Mouse (Mus musculus): ENCODE results near the gene Mrpl41. TPM values are rescaled to one million over a fixed set of nuclear protein-coding genes. Genes with fewer than 3 reads are reported as not detected.

Mrpl41 gene
- polyA plus RNA-seq (2015; fragmentation: Nextera tagmentation; extraction: Ambion mirVana) = 132 and 139 TPM in 2 replicates

- H3K27ac ChIP-seq = peak within 1 kb of the TSS; percentile 86
- WGBS = under 1% methylated on average over 63 of the region's 64 CpGs
Measured at GRCm38 (mm10) chr2:24974906-24975703, at the start of gene Mrpl41. Gene Mrpl41, minus strand, starts transcription at chr2:24975098.

DNA sequence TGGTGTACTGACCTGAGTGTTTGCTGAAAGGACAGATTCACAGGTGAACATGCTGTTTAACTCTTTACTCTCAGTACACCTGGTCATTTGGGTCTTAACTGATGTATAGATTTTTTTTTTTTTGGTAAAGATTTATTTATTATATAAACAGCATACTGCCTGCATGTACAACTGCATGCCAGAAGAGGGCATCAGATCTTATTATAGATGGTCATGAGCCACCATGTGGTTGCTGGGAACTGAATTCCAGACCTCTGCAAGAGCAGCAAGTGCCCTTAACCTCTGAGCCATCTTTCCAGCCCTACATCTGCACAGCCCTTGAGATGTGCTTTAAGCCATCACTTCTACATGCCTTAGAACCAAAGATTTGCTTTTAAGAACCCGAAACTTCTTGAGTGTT is 47.8 kb upstream of the Mrpl41 start:
- H3K9ac ChIP-seq = no peak overlapping the region
- H3K9me3 ChIP-seq = no peaks in the 10 kb centered on the region
- no peak overlapping the region for H3K4me2 ChIP-seq (replicated peaks)
- no peaks in the 10 kb centered on the region for H3K27me3 ChIP-seq
- WGBS = 87% methylated on average over 1 of the region's 1 CpGs
- no peaks in the 10 kb centered on the region for H3K4me1 ChIP-seq
- H3K4me3 ChIP-seq = no peak overlapping the region
- H3K36me3 ChIP-seq = no peaks in the 10 kb centered on the region
- no peak for ATAC-seq (ENCODE audit: low FRiP score, low read depth)
- H3K27ac ChIP-seq = no peak overlapping the region

More at GRCm38 (mm10) chr2:24974906-24975703, at the start of gene Mrpl41:
- Histone ChIP-seq H3K4me1 (peaks cover 18% of the 10 kb centered on the region), H3K4me2 (replicated peaks) (peak within 1 kb of the TSS; percentile 97), H3K36me3 (peaks cover 34% of the 10 kb centered on the region), H3K9ac (peak within 1 kb of the TSS; percentile 86), H3K4me3 (peak within 1 kb of the TSS; percentile 82), H3K9me3 (no peaks in the 10 kb centered on the region), H3K27me3 (no peaks in the 10 kb centered on the region)
- ATAC-seq (ENCODE audit: low FRiP score, low read depth) = peak; percentile 99

DNA sequence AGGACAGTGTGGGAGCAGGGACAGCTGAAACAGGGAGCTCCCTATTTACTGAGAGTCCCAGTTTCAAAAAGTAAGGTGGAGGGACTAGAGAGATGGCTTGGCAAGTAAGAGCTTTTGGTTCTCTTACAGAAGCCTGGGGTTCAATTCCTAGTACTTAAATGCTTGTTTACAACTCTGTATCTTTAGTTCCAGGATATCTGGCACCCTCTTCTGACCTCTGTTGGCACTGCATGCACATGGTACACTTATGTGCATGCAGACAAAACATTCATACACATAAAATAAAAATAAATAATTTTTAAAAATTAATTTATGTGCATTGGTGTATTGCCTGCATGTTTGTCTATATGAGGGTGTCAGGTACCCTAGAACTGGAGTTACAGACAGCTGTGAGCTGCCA is 33.4 kb upstream of the Mrpl41 start:
- no peaks in the 10 kb centered on the region for H3K4me1 ChIP-seq
- no peaks in the 10 kb centered on the region for H3K36me3 ChIP-seq
- no peak overlapping the region for H3K4me2 ChIP-seq (replicated peaks)
- H3K27me3 ChIP-seq = no peaks in the 10 kb centered on the region
- no peaks in the 10 kb centered on the region for H3K9me3 ChIP-seq
- no peak overlapping the region for H3K4me3 ChIP-seq
- no peak for ATAC-seq (ENCODE audit: low FRiP score, low read depth)
- H3K27ac ChIP-seq = no peak overlapping the region
- H3K9ac ChIP-seq = no peak overlapping the region

DNA sequence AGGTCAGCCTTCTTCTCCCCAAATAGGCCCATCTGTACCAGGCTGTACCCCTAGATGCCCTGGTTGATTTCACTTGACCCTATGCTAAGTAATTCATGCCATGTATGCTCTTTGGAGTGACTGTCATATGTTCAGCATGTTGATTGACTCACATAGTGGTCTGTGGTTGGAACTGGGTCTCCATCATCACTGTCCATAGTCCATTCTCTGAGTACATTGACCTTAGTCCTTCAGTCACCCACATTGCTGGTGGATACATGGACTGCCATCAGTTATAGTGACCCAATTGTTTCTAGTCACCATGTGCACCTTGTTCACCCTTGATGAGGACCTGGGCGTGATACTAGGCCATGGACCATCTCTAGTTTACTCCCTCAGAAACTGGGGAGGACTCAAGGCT is 31.9 kb upstream of the Mrpl41 start:
- ATAC-seq (ENCODE audit: low FRiP score, low read depth) = no peak
- Histone ChIP-seq H3K4me3 (no peak overlapping the region), H3K4me1 (no peaks in the 10 kb centered on the region), H3K9ac (no peak overlapping the region), H3K27me3 (no peaks in the 10 kb centered on the region), H3K36me3 (no peaks in the 10 kb centered on the region), H3K4me2 (replicated peaks) (no peak overlapping the region), H3K27ac (no peak overlapping the region), H3K9me3 (no peaks in the 10 kb centered on the region)
- 85% methylated on average over 1 of the region's 1 CpGs for WGBS

- Histone ChIP-seq H3K9me3 (no peaks in the 10 kb centered on the region), H3K27me3 (no peaks in the 10 kb centered on the region), H3K9ac (no peak overlapping the region), H3K4me2 (replicated peaks) (no peak overlapping the region), H3K4me3 (no peak overlapping the region), H3K4me1 (no peaks in the 10 kb centered on the region), H3K27ac (no peak overlapping the region), H3K36me3 (no peaks in the 10 kb centered on the region)
- ATAC-seq (ENCODE audit: low FRiP score, low read depth) = no peak
- 78% methylated on average over 9 of the region's 9 CpGs for WGBS
Measured at GRCm38 (mm10) chr2:25003946-25004786, 29.3 kb upstream of the Mrpl41 start.

DNA sequence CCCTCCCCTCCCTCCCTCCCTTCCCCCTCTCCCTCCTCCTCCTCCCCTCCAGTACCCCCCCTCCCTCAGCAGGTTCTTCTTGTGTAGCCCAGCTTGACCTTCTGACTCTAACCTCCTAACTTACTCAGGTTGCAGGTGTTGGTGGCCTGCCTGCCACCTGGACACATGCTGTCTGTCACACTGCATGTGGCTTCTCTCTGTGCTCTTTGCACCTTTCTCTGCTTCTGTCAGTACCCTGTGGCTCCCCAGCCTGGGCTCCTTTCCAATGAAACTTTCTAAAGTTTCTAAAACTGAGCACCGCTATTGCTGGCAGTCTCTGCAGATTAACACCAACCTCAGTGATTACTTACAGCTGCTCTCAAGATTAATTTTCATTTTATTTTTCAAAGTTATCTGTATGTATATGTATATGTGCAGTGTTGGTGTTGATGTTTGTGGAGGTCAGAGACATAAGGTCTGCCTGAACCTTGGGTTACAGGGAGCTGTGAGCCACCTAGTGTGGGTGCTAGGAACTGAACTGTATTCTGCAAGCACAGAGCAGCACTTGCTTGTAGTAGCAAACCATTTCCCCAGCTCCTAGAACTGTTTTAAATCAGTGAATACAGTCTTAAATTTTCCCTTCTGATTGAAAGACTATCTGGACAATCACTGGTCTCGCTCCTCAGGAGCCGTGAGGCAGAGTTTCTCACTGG is 25.8 kb upstream of the Mrpl41 start:
- H3K4me2 ChIP-seq (replicated peaks) = no peak overlapping the region
- no peaks in the 10 kb centered on the region for H3K36me3 ChIP-seq
- H3K27ac ChIP-seq = no peak overlapping the region
- no peaks in the 10 kb centered on the region for H3K27me3 ChIP-seq
- H3K9ac ChIP-seq = no peak overlapping the region
- no peak; the same call in 1 of the 2 replicates for ATAC-seq (ENCODE audit: low FRiP score, low read depth)
- no peaks in the 10 kb centered on the region for H3K9me3 ChIP-seq
- H3K4me1 ChIP-seq = no peaks in the 10 kb centered on the region
- WGBS = 72% methylated on average over 3 of the region's 3 CpGs
- H3K4me3 ChIP-seq = no peak overlapping the region

DNA sequence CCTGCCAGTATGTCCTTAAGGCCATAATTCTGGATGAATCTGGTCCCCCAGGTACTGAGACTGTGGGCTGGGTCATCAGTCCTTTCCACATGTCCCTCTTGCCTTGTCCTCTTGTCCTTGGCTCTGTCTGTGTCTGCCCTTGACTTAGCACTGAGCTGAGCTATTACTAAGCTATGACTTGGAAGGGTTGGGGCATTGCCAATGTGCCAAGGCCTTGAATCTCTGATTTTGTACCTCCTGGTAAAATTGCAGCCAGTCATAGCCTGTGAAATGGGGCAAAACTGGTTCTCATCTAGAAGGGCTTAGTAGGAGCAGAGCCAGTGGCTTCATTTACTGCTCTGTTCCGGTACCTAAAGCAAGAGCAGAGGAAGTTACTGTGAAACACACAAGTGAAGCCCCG is 21.6 kb upstream of the Mrpl41 start:
- Histone ChIP-seq H3K9ac (no peak overlapping the region), H3K4me2 (replicated peaks) (no peak overlapping the region), H3K4me3 (no peak overlapping the region), H3K36me3 (no peaks in the 10 kb centered on the region; the same call in 1 of the 2 replicates), H3K27ac (no peak overlapping the region), H3K27me3 (no peaks in the 10 kb centered on the region), H3K4me1 (no peaks in the 10 kb centered on the region), H3K9me3 (no peaks in the 10 kb centered on the region)
- 94% methylated on average over 2 of the region's 2 CpGs for WGBS
- ATAC-seq (ENCODE audit: low FRiP score, low read depth) = no peak

- WGBS = 93% methylated on average over 6 of the region's 6 CpGs
- H3K4me3 ChIP-seq = no peak overlapping the region
- no peak overlapping the region for H3K4me2 ChIP-seq (replicated peaks)
- H3K36me3 ChIP-seq = no peaks in the 10 kb centered on the region; the same call in 1 of the 2 replicates
- H3K9ac ChIP-seq = no peak overlapping the region
- H3K4me1 ChIP-seq = no peaks in the 10 kb centered on the region
- no peaks in the 10 kb centered on the region for H3K27me3 ChIP-seq
- ATAC-seq (ENCODE audit: low FRiP score, low read depth) = no peak
- H3K27ac ChIP-seq = no peak overlapping the region
- no peaks in the 10 kb centered on the region for H3K9me3 ChIP-seq
Measured at GRCm38 (mm10) chr2:24995332-24995731, 20.4 kb upstream of the Mrpl41 start.

DNA sequence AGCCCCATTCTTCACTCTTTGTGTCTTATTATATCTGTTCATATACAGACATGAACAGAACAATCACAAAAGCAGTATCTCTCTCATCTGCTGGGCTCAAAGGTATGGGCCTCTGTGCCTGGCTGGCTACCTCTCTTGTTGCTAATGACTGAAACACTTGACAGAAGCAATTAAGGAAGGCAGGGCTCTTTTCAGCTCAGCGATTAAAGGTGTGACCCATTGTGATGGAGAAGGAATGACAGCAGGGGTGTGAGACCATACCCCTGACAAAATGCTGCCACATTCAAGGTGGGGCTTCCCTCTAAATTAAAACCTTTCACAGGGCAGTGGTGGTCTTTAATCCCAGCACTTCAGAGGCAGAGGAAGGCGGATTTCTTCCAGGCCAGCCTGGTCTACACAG is 12.9 kb upstream of the Mrpl41 start:
- no peak overlapping the region for H3K4me3 ChIP-seq
- H3K4me1 ChIP-seq = no peaks in the 10 kb centered on the region
- peaks cover 14% of the 10 kb centered on the region for H3K36me3 ChIP-seq
- H3K27ac ChIP-seq = no peak overlapping the region
- no peaks in the 10 kb centered on the region for H3K9me3 ChIP-seq
- no peak overlapping the region for H3K9ac ChIP-seq
- 42% methylated on average over 2 of the region's 2 CpGs for WGBS
- ATAC-seq (ENCODE audit: low FRiP score, low read depth) = no peak
- H3K27me3 ChIP-seq = no peaks in the 10 kb centered on the region
- H3K4me2 ChIP-seq (replicated peaks) = no peak overlapping the region

DNA sequence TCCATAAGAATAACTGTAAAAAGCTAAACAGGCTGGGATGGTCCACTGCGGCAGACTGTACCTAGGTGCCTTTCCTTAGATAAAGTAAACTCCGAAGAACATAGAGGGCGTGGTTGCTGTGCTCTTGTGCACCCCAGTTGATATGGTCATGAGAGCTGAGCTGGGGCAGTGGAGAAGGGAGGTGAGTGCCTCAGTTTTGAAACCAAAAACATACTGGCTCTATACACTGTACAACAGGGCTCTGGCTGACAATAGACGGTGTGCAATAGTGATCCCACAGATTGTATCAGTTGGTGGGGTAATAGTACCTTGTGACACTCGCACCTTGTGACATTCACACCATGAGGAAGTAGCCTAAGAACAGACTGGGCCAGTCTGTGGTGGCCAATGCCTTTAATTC is 2.1 kb upstream of the Mrpl41 start:
- 90% methylated on average over 5 of the region's 5 CpGs for WGBS
- H3K4me2 ChIP-seq (replicated peaks) = no peak overlapping the region
- ATAC-seq (ENCODE audit: low FRiP score, low read depth) = no peak

DNA sequence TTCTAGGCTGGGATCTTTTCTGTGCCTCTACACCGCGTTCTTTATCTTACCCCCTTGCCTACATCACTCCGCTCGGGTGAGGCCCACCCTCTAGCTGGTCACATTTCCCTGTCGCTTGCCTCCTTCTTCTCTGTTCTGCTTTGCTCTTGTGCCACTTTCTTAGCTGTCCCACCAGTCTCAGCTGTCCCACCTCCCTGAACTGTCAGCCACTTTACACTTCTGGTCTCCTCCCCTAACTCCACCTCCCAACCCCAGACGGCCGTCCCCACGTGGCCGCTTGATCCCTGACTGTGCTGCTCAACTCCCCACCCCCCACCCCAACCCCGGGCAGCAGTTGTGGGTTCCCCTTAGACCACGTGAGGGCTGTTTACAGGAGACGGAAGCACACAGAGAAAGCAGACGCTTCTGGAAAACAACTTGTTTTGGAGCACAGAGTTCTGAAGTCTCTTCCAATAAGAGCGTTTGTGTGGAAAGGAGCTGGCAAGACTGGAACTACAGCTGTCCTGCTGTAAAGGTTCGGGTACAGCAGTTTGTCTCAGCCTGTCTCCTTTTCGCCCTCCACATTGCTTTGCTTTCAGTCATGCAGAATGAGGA is 903 bp upstream of the Mrpl41 start, which contains the start of gene Pnpla7:
Gene Pnpla7, plus strand, starts transcription at position 330 of the 594 bp plus-strand sequence.
- Histone ChIP-seq H3K4me1 (peaks cover 18% of the 10 kb centered on the region), H3K27ac (peak within 1 kb of the TSS; percentile 86), H3K4me2 (replicated peaks) (peak within 1 kb of the TSS; percentile 97), H3K9me3 (no peaks in the 10 kb centered on the region), H3K9ac (peak within 1 kb of the TSS; percentile 86), H3K36me3 (peaks cover 27% of the 10 kb centered on the region), H3K27me3 (no peaks in the 10 kb centered on the region), H3K4me3 (peak within 1 kb of the TSS; percentile 82)
- peak; percentile 57 for ATAC-seq (ENCODE audit: low FRiP score, low read depth)
- under 1% methylated on average over 16 of the region's 16 CpGs for WGBS

More for the DNA sequence above, 2.1 kb upstream of the Mrpl41 start:
- no peak overlapping the region for H3K4me3 ChIP-seq
- H3K4me1 ChIP-seq = peaks cover 18% of the 10 kb centered on the region
- no peaks in the 10 kb centered on the region for H3K27me3 ChIP-seq
- no peaks in the 10 kb centered on the region for H3K9me3 ChIP-seq
- H3K36me3 ChIP-seq = peaks cover 15% of the 10 kb centered on the region
- no peak overlapping the region for H3K27ac ChIP-seq
- H3K9ac ChIP-seq = no peak overlapping the region

All from limb, embryonic 13.5 days (tissue).